Mouse (Mus musculus) forebrain, embryonic 11.5 days (tissue): ENCODE data around the gene Spats2. TPM values are rescaled to one million over a fixed set of nuclear protein-coding genes. Genes with fewer than 3 reads are reported as not detected.
"Not testable (repeated sequence)": the region's sequence is repeated elsewhere in the genome, so short reads cannot be mapped to it uniquely, and the experiment has no call there.

Source experiments
- ATAC-seq: fragments of 200-750 bp; cut with Nextera tagmentation; replicated peaks from 2 replicates; pipeline ENCODE4 v1.8.0; 2017; ENCODE audit warnings: moderate TSS enrichment; ENCODE audit not compliant: low FRiP score
- DNase-seq: peaks from one replicate; pipeline ENCODE4 v3.0.0-alpha.2; 2017; ENCODE audit warnings: low spot score
- H3K27ac ChIP-seq: fragments of 300-500 bp; sonication (generic); 2 replicates; pipeline ENCODE4 v1.5.1; 2014; ENCODE audit warnings: low read depth, low read length
- H3K27me3 ChIP-seq: fragments of 300-500 bp; sonication (generic); 2 replicates; pipeline ENCODE4 v1.6.1; 2014; ENCODE audit warnings: mild to moderate bottlenecking, low read length, mixed read lengths; ENCODE audit not compliant: control insufficient read depth, insufficient read depth
- H3K36me3 ChIP-seq: fragments of 300-500 bp; sonication (generic); 2 replicates; pipeline ENCODE4 v1.6.1; 2014; ENCODE audit warnings: mild to moderate bottlenecking, low read length, moderate library complexity, mixed read lengths; ENCODE audit not compliant: control insufficient read depth, insufficient read depth
- H3K4me1 ChIP-seq: fragments of 300-500 bp; sonication (generic); replicated peaks from 2 replicates; pipeline ENCODE4 v1.6.1; 2014; ENCODE audit warnings: low read length, mixed read lengths; ENCODE audit not compliant: control insufficient read depth, insufficient read depth
- H3K4me2 ChIP-seq: fragments of 300-500 bp; sonication (generic); 2 replicates; pipeline ENCODE4 v1.6.1; 2014; ENCODE audit warnings: low read depth, mild to moderate bottlenecking, low read length, moderate library complexity, mixed read lengths; ENCODE audit not compliant: severe bottlenecking
- H3K4me3 ChIP-seq: fragments of 300-500 bp; sonication (generic); 2 replicates; pipeline ENCODE4 v1.5.1; 2014; ENCODE audit warnings: low read depth, low read length
- H3K9ac ChIP-seq: fragments of 300-500 bp; sonication (generic); 2 replicates; pipeline ENCODE4 v1.6.1; 2014; ENCODE audit warnings: low read length
- H3K9me3 ChIP-seq: fragments of 300-500 bp; sonication (generic); 2 replicates; pipeline ENCODE4 v1.6.1; 2016; ENCODE audit warnings: low read length, mixed read lengths; ENCODE audit not compliant: control insufficient read depth
- WGBS: fragments of 180-500 bp; shearing (Covaris S2); extraction: QIAGEN DNeasy Blood & Tissue Kit; methylation state at CpG from one replicate; pipeline ENCODE4 v1.1.7; 2014; 5-methylcytosine and 5-hydroxymethylcytosine counted together
- polyA plus RNA-seq: library from polyadenylated mRNA; unstranded; fragments of >200 nt; fragmentation: Nextera tagmentation; extraction: Ambion mirVana; gene quantifications from 2 replicates; pipeline ENCODE4 v1.2.1, GENCODE M21; 2014

The Spats2 gene
- polyA plus RNA-seq, 1 experiment from 2014 or later = 60.7 TPM

DNA sequence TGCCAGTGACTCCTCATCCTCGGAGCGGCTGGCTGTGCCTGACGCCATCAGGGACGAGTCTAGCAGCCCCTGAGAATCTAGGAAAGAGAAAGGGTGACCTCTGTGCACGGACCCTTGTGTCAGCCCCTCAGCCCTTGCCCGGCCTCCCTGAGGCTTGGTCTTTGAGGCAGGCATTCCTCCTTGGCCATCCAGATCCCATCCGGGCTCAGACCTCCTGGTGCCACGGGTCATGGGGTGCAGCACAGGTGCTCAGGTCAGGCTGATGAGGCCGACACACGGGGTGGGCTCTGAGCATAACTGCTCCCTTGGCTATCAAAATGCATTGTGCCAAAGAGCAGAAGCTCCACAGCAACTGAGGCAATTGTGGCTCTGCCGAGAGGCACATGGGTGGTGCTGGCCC is 124.2 kb downstream of the Spats2 start:
- Histone ChIP-seq H3K4me2 (no peak overlapping the region), H3K9me3 (no peaks in the 10 kb centered on the region), H3K36me3 (peaks cover 5% of the 10 kb centered on the region; the same call in 1 of the 2 replicates), H3K4me3 (no peak overlapping the region), H3K27me3 (no peaks in the 10 kb centered on the region), H3K9ac (no peak overlapping the region), H3K4me1 (no peaks in the 10 kb centered on the region), H3K27ac (no peak overlapping the region)
- 92% methylated on average over 11 of the region's 11 CpGs for WGBS
- DNase-seq = no peak
- ATAC-seq = no peak

- not testable (repeated sequence) for H3K4me1 ChIP-seq, H3K9me3 ChIP-seq, DNase-seq, H3K36me3 ChIP-seq, H3K27me3 ChIP-seq, H3K27ac ChIP-seq
- peak overlapping the region; percentile 41 for H3K9ac ChIP-seq
- under 1% methylated on average over 14 of the region's 15 CpGs for WGBS
- peak; percentile 15 for ATAC-seq
- peak overlapping the region; percentile 67 for H3K4me3 ChIP-seq
- peak overlapping the region; percentile 71 for H3K4me2 ChIP-seq
Measured at GRCm38 (mm10) chr15:99251111-99251510, 125.4 kb downstream of the Spats2 start.

GRCm38 (mm10) chr15:99251626-99252380 is 126.1 kb downstream of the Spats2 start, which contains the start of gene Mcrs1:
Gene Mcrs1 (minus strand): TSS chr15:99251961.
- peak within 1 kb of the TSS; percentile 70 for H3K9ac ChIP-seq
- H3K27ac ChIP-seq = peak within 1 kb of the TSS; percentile 91
- no peaks in the 10 kb centered on the region for H3K27me3 ChIP-seq
- WGBS = under 1% methylated on average over 52 of the region's 52 CpGs
- peak within 1 kb of the TSS; percentile 67 for H3K4me3 ChIP-seq
- peak; percentile 96 for DNase-seq
- peaks cover 5% of the 10 kb centered on the region; the same call in 1 of the 2 replicates for H3K36me3 ChIP-seq
- H3K4me2 ChIP-seq = peak within 1 kb of the TSS; percentile 71
- no peaks in the 10 kb centered on the region for H3K4me1 ChIP-seq
- H3K9me3 ChIP-seq = no peaks in the 10 kb centered on the region
- peak; percentile 94 for ATAC-seq

GRCm38 (mm10) chr15:99252381-99253174 is 126.9 kb downstream of the Spats2 start:
- H3K4me3 ChIP-seq = peak overlapping the region; percentile 67
- WGBS = 5% methylated on average over 22 of the region's 22 CpGs

GRCm38 (mm10) chr15:99253175-99253479 is 127.4 kb downstream of the Spats2 start:
- H3K27ac ChIP-seq, H3K4me1 ChIP-seq, DNase-seq, H3K4me3 ChIP-seq, ATAC-seq, H3K4me2 ChIP-seq, H3K36me3 ChIP-seq, H3K9ac ChIP-seq, H3K27me3 ChIP-seq, H3K9me3 ChIP-seq: not testable (repeated sequence)
- WGBS = 48% methylated on average over 2 of the region's 2 CpGs

More at GRCm38 (mm10) chr15:99252381-99253174, 126.9 kb downstream of the Spats2 start:
- Histone ChIP-seq H3K4me2 (peak overlapping the region; percentile 71), H3K4me1 (no peaks in the 10 kb centered on the region), H3K9me3 (no peaks in the 10 kb centered on the region), H3K36me3 (peaks cover 4% of the 10 kb centered on the region; the same call in 1 of the 2 replicates), H3K27ac (peak overlapping the region; percentile 91), H3K27me3 (no peaks in the 10 kb centered on the region), H3K9ac (peak overlapping the region; percentile 70)
- DNase-seq = no peak
- ATAC-seq = peak; percentile 34

- Histone ChIP-seq H3K4me3 (no peak overlapping the region), H3K9ac (no peak overlapping the region), H3K4me2 (no peak overlapping the region), H3K4me1 (no peaks in the 10 kb centered on the region), H3K27ac (no peak overlapping the region), H3K9me3 (no peaks in the 10 kb centered on the region), H3K27me3 (no peaks in the 10 kb centered on the region), H3K36me3 (no peaks in the 10 kb centered on the region)
- no peak for DNase-seq
- ATAC-seq = no peak
- 93% methylated on average over 6 of the region's 6 CpGs for WGBS
Measured at GRCm38 (mm10) chr15:99253772-99254171, 128.1 kb downstream of the Spats2 start.

GRCm38 (mm10) chr15:99254477-99255005 is 128.8 kb downstream of the Spats2 start:
- Histone ChIP-seq H3K4me2 (no peak overlapping the region), H3K9me3 (no peaks in the 10 kb centered on the region), H3K36me3 (no peaks in the 10 kb centered on the region), H3K27me3 (no peaks in the 10 kb centered on the region), H3K27ac (no peak overlapping the region), H3K4me1 (no peaks in the 10 kb centered on the region), H3K9ac (no peak overlapping the region), H3K4me3 (no peak overlapping the region)
- WGBS = 94% methylated on average over 2 of the region's 2 CpGs
- no peak for DNase-seq
- no peak for ATAC-seq

- DNase-seq = no peak
- H3K9ac ChIP-seq = no peak overlapping the region
- 85% methylated on average over 6 of the region's 6 CpGs for WGBS
Measured at GRCm38 (mm10) chr15:99255241-99255749, 129.6 kb downstream of the Spats2 start.

More at GRCm38 (mm10) chr15:99255241-99255749, 129.6 kb downstream of the Spats2 start:
- H3K27ac ChIP-seq = no peak overlapping the region
- H3K4me3 ChIP-seq = no peak overlapping the region
- H3K36me3 ChIP-seq = no peaks in the 10 kb centered on the region
- no peak for ATAC-seq
- no peaks in the 10 kb centered on the region for H3K4me1 ChIP-seq
- no peak overlapping the region for H3K4me2 ChIP-seq
- no peaks in the 10 kb centered on the region for H3K27me3 ChIP-seq
- H3K9me3 ChIP-seq = no peaks in the 10 kb centered on the region
